Mouse (Mus musculus) MN1 (cell line): ENCODE measurements at regions not wholly inside any gene's neighbourhood (a gene's known extent, or its start where the extent isn't known, plus 50 kb on each side); places are given as distances from the start of the nearest gene placed in this dataset.

Source experiments
- DNase-seq: peaks from one replicate; pipeline ENCODE4 v3.0.0-alpha.2; 2016; ENCODE audit warnings: low spot score

GRCm38 (mm10) chr1:41551271-41551670 is 745.9 kb downstream of the Tmem182 start:
- DNase-seq: no peak

DNA sequence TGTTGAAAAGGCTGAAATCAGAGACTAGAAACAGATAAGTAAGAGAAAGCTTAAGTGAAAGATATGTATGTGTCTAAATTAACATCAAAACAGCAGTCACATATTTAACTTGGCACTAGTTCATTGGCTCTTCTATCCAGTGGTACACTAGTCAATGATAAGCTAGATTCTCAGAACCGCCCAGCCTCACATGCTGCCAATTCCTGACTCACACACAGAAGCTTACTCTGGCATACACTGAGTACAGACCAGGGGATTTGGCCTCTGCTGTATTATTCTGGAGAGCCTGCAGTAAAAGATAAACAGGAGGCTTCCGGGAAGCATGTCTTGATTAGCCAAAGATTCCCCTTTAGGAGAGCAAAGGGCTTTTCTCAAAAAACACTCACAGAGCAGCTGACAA is 750.2 kb downstream of the Tmem182 start:
- DNase-seq: no peak

DNA sequence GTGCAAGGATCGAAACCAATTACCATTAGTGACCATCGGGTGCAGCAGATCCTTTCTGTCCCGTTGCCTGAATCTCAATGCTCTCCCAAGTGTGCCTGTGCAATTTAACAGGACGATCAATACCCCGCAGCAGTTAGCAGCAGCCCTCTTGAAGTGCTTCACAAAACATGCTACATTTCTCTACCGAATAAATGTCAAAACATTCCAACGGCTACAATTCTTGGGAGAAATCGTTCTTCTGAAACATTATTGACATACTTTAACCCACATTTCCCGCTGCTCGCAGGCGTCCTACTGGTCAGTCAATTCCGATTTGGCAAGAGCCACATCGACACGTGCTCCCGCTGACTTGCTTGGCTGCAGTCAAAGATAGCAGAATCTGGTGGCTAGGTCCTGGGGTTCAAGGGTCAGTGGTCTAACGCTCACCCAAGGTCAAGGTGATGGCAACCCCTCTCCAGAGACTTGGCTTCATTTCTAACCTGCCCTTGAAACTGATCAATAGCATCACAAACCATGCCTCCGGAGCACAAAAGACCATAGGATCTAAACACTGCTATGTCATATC is 753.8 kb downstream of the Tmem182 start:
- no peak for DNase-seq

DNA sequence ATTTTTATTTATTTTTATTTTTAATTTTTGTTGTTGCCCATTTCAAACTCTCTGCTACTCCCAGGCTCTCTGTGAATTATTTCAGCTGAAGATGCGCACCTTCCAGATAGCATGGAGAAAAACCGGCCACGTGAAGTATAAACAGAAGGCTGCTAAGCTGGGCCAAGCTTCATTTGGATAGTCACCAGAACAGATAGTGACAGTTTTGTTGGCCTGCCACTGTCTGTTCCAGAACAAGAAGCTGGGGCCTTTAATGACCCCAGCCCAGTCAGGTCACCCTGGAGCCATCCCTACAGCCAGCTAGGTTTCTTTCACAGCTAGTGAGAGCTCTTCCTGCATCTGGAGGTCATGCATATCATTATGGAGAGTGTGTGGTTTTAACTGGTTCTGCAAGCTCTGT is 754.6 kb downstream of the Tmem182 start:
- DNase-seq: no peak

GRCm38 (mm10) chr1:41603471-41603870 is 798.1 kb downstream of the Tmem182 start:
- DNase-seq: no peak

- no peak for DNase-seq
These were observed 799.8 kb downstream of the Tmem182 start for GRCm38 (mm10) chr1:41604996-41605747.

DNA sequence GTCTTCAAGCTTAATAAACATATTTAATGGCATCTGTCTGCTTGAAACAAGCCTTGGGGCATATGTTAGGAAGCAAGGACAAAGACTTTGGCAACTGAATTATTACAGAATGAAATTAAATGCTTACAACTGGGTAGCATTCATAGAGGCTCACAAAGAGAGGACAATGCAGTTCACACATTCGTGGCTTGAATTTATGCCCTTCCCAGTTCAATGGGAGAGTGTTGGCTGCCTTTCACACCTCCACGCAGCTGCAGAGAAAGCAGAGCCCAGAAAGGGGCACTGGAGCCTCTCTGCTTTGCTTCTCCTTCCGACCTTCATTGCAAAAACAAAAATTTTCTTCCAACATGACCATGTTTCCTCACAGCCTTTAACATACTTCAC is 800.3 kb downstream of the Tmem182 start:
- no peak for DNase-seq

- DNase-seq: no peak
These were observed 805.4 kb downstream of the Tmem182 start for GRCm38 (mm10) chr1:41610783-41611182.

- no peak for DNase-seq
These were observed 846.4 kb downstream of the Tmem182 start for GRCm38 (mm10) chr1:41651804-41652203.

DNA sequence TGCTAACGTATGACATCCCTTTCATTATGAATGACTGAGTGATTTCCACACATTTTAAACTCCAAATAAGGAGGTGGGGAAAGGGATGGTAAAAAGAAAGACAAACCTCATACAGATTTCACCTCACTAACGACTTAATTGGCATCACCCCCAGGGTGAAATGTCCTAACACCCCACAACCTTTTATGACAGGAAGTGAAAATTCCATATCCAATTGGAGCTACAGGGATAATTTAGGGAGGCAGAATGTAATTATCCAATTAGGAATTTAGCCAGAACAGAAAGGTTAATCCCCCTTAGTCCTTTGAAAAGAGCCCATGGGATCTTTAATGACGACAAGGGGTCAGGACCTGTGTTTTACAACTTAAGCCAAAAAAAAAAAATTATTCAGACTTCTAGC is 846.8 kb downstream of the Tmem182 start:
- no peak for DNase-seq

- peak; percentile 9 for DNase-seq
These were observed 847.4 kb downstream of the Tmem182 start for GRCm38 (mm10) chr1:41652646-41653427.

DNA sequence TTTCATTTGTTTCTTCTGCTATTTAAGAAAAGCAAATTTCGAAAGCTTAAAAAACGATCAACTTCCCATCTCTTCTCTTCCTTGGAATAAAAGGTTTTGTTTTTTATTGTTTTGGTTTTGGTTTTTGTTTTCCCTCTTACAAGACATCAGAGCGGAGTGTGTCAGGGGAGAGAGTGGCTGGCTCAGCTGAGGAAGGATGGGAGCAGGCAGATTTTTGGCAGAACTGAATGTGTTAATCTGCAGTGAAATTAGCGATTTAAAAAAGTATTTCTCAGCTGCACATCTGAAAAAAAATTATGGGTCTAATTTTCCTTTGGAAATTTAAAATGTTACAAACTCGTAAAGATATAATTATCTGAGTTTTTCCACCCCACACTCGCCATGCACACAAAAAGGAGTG is 868.7 kb downstream of the Tmem182 start:
- no peak for DNase-seq

DNA sequence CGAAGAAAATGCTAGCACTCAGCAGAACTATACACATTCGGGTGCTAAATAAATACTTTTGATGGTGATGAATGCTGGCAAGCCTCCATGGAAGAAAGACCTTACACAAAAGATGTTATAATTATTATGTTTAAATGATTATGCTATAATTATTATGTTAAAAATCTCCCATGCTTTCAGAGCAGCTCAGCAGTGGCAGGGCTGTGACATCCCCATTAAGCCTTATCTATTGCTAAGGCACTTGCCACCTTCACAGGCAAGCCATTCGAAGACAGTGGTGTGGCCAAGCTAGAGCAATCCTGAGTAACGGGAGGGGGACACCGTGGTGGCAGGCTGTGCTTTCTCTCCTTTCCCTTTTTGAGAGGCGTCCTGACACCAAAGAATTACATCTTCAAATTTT is 869.9 kb downstream of the Tmem182 start:
- no peak for DNase-seq

GRCm38 (mm10) chr1:41705692-41706091 is 900.3 kb downstream of the Tmem182 start:
- DNase-seq: no peak

DNA sequence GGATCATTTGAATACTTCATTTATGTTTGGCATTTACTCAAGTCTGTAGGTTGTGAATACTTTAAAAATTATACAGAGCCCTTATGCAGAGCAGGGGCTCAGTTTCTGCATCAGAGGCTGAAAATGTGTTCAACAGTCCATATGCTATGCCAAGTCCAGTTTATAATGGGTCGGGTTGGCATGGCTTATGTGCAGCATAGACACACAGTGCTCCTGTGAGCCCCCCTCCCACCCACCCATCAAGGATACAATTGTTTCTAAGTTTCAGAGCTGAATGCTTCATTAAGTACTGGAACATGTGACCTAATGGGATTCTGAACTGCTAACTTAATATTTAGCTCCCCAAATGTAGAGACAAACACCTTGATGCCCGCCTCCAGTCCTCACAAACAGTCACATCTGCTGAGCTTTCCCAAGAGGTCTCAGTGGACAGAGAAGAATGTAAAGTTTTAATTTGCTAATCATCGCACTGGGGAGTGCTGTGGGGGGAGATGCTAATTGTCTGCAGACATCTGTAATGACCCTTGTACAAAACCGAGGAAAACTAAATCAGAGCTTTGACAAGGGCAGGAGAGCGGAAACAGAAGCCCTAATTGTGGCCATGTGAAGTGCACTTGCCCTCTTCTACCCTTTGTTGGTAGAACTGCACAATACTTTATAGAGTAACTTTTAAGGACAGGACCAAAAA is 937.4 kb downstream of the Tmem182 start:
- DNase-seq: no peak

GRCm38 (mm10) chr1:41743332-41743710 is 937.9 kb downstream of the Tmem182 start:
- no peak for DNase-seq

GRCm38 (mm10) chr1:41744531-41744930 is 939.1 kb downstream of the Tmem182 start:
- DNase-seq: no peak

DNA sequence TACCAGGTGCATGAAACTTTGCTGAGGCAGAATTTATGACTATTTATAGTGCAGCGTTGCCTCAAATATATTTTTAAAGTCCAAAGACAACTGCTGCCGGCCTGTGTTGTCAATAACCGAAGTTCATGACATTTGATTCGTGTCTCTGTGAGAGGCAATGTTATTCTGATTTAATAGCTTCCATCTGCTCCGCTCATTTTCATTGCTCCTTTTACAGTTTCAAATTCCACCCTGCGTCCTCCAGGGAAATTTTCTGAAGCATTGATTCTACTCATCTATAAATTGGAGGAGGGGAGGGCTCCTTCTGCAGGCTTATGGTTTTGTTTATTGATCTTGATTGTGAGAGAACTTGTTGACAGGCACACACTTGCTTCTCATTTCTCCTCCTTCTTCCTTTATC is 936.2 kb upstream of the Pou3f3 start:
- no peak for DNase-seq
